Mouse (Mus musculus): ENCODE measurements around the gene Ugt1a5. TPM values are rescaled to one million over a fixed set of nuclear protein-coding genes. Genes with fewer than 3 reads are reported as not detected.

The Ugt1a5 gene
- polyA plus RNA-seq, 1 experiment: 35.1 TPM

DNA sequence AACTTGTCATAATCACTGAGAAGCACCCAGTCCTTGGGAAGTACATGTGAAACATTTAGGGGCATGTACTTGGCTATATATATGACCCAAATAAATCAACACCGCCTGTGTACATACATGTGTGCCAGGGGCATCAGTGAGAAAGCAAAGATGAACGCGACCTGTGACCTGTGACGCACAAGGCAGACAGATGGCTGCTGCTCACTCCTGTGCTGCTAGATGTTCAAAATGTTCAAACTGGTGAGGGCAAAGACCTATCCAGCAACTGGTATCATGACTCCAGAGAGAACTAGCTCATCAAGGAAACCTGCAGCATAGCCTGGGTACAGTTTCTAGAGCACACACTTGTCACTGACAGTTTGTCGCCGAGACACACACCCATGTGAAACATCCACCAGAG, 101.7 kb downstream of the Ugt1a5 start:
- Histone ChIP-seq H3K27ac (ENCODE audit: insufficient read depth, low read depth, low read length) (no peak overlapping the region), H3K4me3 (ENCODE audit: insufficient read depth, low read length) (no peak overlapping the region), H3K4me1 (ENCODE audit: control insufficient read depth, insufficient read depth, low read length) (peaks cover 5% of the 10 kb centered on the region)
- TF ChIP-seq CTCF (IDR thresholded peaks at IDR 0.05; ENCODE audit: low read depth, low read length): no peak
- TF ChIP-seq POLR2A (IDR thresholded peaks at IDR 0.05; ENCODE audit: borderline replicate concordance, low read depth, low read length): no peak

- Histone ChIP-seq H3K27ac (ENCODE audit: insufficient read depth, low read depth, low read length) (no peak overlapping the region), H3K4me3 (ENCODE audit: insufficient read depth, low read length) (no peak overlapping the region), H3K4me1 (ENCODE audit: control insufficient read depth, insufficient read depth, low read length) (no peaks in the 10 kb centered on the region)
- TF ChIP-seq CTCF (IDR thresholded peaks at IDR 0.05; ENCODE audit: low read depth, low read length): no peak
- TF ChIP-seq POLR2A (IDR thresholded peaks at IDR 0.05; ENCODE audit: borderline replicate concordance, low read depth, low read length): no peak
Measured at GRCm38 (mm10) chr1:88268070-88268469, 102.3 kb downstream of the Ugt1a5 start.

Other genes with a start within 250 kb of the Ugt1a5 start
- 16.7 and 19.2 TPM in 2 replicates for gene Usp40, start 157.5 kb upstream of the Ugt1a5 start, polyA plus RNA-seq (2012; ENCODE audit: insufficient read depth, insufficient read length, missing spikeins)
- not detected in 2 replicates for gene Ugt1a10, start 110.6 kb upstream of the Ugt1a5 start, polyA plus RNA-seq (2012; ENCODE audit: insufficient read depth, insufficient read length, missing spikeins)
- gene Ugt1a9, start 95.2 kb upstream of the Ugt1a5 start, polyA plus RNA-seq (2012; ENCODE audit: insufficient read depth, insufficient read length, missing spikeins): 5.6 TPM in 1 of 2 replicates, not detected in the other
- gene Ugt1a8, start 78.2 kb upstream of the Ugt1a5 start, polyA plus RNA-seq (2012; ENCODE audit: insufficient read depth, insufficient read length, missing spikeins): 8.3 TPM in 1 of 2 replicates, not detected in the other
- gene Ugt1a7c, start 71.0 kb upstream of the Ugt1a5 start, polyA plus RNA-seq (2012; ENCODE audit: insufficient read depth, insufficient read length, missing spikeins): 130 and 184 TPM in 2 replicates
- 23.8 and 25.2 TPM in 2 replicates for gene Ugt1a6b, start 62.8 kb upstream of the Ugt1a5 start, polyA plus RNA-seq (2012; ENCODE audit: insufficient read depth, insufficient read length, missing spikeins)
- gene Ugt1a6a, start 31.2 kb upstream of the Ugt1a5 start, polyA plus RNA-seq (2012; ENCODE audit: insufficient read depth, insufficient read length, missing spikeins): 34.0 and 62.4 TPM in 2 replicates
- gene Ugt1a2, start 34.6 kb downstream of the Ugt1a5 start, polyA plus RNA-seq (2012; ENCODE audit: insufficient read depth, insufficient read length, missing spikeins): 10.9 and 11.5 TPM in 2 replicates
- gene Dnajb3, start 39.8 kb downstream of the Ugt1a5 start, polyA plus RNA-seq (2012; ENCODE audit: insufficient read depth, insufficient read length, missing spikeins): not detected in 2 replicates
- 12.7 and 19.4 TPM in 2 replicates for gene Ugt1a1, start 45.9 kb downstream of the Ugt1a5 start, polyA plus RNA-seq (2012; ENCODE audit: insufficient read depth, insufficient read length, missing spikeins)
- gene Mroh2a, start 61.0 kb downstream of the Ugt1a5 start, polyA plus RNA-seq (2012; ENCODE audit: insufficient read depth, insufficient read length, missing spikeins): 1.6 and 2.9 TPM in 2 replicates
- 69.1 and 71.0 TPM in 2 replicates for gene Hjurp, start 111.6 kb downstream of the Ugt1a5 start, polyA plus RNA-seq (2012; ENCODE audit: insufficient read depth, insufficient read length, missing spikeins)
- gene Trpm8, start 111.6 kb downstream of the Ugt1a5 start, polyA plus RNA-seq (2012; ENCODE audit: insufficient read depth, insufficient read length, missing spikeins): not detected in 2 replicates
- not detected in 2 replicates for gene Spp2, start 240.9 kb downstream of the Ugt1a5 start, polyA plus RNA-seq (2012; ENCODE audit: insufficient read depth, insufficient read length, missing spikeins)